Mouse (Mus musculus) forebrain, embryonic 10.5 days (tissue): ENCODE measurements at regions not wholly inside any gene's neighbourhood (a gene's known extent, or its start where the extent isn't known, plus 50 kb on each side); places are given as distances from the start of the nearest gene placed in this dataset. TPM values are rescaled to one million over a fixed set of nuclear protein-coding genes. Genes with fewer than 3 reads are reported as not detected.
"Not testable (repeated sequence)": the region's sequence is repeated elsewhere in the genome, so short reads cannot be mapped to it uniquely, and the experiment has no call there.

Experiments used
- DNase-seq: peaks from one replicate; pipeline ENCODE4 v3.0.0-alpha.2; 2017; ENCODE audit warnings: low spot score; ENCODE audit errors: extremely low spot score
- H3K27ac ChIP-seq: fragments of 300-500 bp; sonication (generic); 2 replicates; pipeline ENCODE4 v1.5.1; 2016; ENCODE audit warnings: mild to moderate bottlenecking
- H3K27me3 ChIP-seq: fragments of 300-500 bp; sonication (generic); 2 replicates; pipeline ENCODE4 v1.6.1; 2016; ENCODE audit warnings: mild to moderate bottlenecking; ENCODE audit not compliant: poor library complexity, severe bottlenecking
- H3K36me3 ChIP-seq: fragments of 300-500 bp; sonication (generic); replicated peaks from 2 replicates; pipeline ENCODE4 v1.6.1; 2016; ENCODE audit warnings: mild to moderate bottlenecking, moderate library complexity
- H3K4me1 ChIP-seq: fragments of 300-500 bp; sonication (generic); 2 replicates; pipeline ENCODE4 v1.6.1; 2016
- H3K4me3 ChIP-seq: fragments of 300-500 bp; sonication (generic); 2 replicates; pipeline ENCODE4 v1.5.1; 2016; ENCODE audit warnings: mild to moderate bottlenecking, moderate library complexity
- H3K9me3 ChIP-seq: fragments of 300-500 bp; sonication (generic); 2 replicates; pipeline ENCODE4 v1.6.1; 2016; ENCODE audit warnings: mild to moderate bottlenecking, moderate library complexity
- WGBS: fragments of 180-500 bp; shearing (Covaris S2); methylation state at CpG from one replicate; pipeline ENCODE4 v1.1.7; 2016; 5-methylcytosine and 5-hydroxymethylcytosine counted together
- microRNA-seq: library from miRNA; unstranded; fragments of <30 nt; microRNA quantifications from one replicate; pipeline ENCODE4, GENCODE M21; 2017

- no peak for DNase-seq
Measured at GRCm38 (mm10) chr12:114609171-114609570, 1065.5 kb downstream of the Adam6a start.

GRCm38 (mm10) chr12:114612108-114612507 is 1068.4 kb downstream of the Adam6a start:
- H3K27me3 ChIP-seq: no peaks in the 10 kb centered on the region
- no peaks in the 10 kb centered on the region for H3K4me1 ChIP-seq
- peaks cover 49% of the 10 kb centered on the region for H3K9me3 ChIP-seq
- H3K4me3 ChIP-seq: no peak overlapping the region
- H3K36me3 ChIP-seq: no peaks in the 10 kb centered on the region
- H3K27ac ChIP-seq: no peak overlapping the region
- WGBS: 75% methylated on average over 2 of the region's 2 CpGs
- no peak for DNase-seq

More at GRCm38 (mm10) chr12:114609171-114609570, 1065.5 kb downstream of the Adam6a start:
- peaks cover 51% of the 10 kb centered on the region for H3K9me3 ChIP-seq
- no peak overlapping the region for H3K27ac ChIP-seq
- H3K36me3 ChIP-seq: no peaks in the 10 kb centered on the region
- H3K4me1 ChIP-seq: no peaks in the 10 kb centered on the region
- H3K4me3 ChIP-seq: no peak overlapping the region
- no peaks in the 10 kb centered on the region for H3K27me3 ChIP-seq

DNA sequence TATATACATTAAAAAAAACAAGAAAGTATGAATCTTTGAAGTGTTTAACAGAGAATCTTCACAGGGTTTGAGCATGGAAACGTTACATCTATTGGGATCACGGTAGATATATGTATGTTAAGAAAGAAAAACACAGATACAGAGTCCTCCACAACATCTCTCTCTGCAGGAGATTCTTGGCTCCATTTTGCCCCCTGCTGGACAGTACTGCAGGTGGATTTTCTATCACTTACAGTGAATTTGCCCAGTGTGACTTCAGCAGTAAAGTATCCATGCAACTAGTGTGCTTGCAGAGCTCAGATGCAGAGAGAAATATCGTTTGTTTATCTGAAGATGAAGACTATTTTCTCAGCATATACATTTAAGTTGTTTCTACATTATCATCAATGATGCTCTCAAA is 1071.5 kb downstream of the Adam6a start:
- no peak for DNase-seq
- Histone ChIP-seq H3K27ac (no peak overlapping the region), H3K36me3 (no peaks in the 10 kb centered on the region), H3K4me1 (no peaks in the 10 kb centered on the region), H3K4me3 (no peak overlapping the region), H3K27me3 (no peaks in the 10 kb centered on the region), H3K9me3 (peaks cover 63% of the 10 kb centered on the region)
- 58% methylated on average over 3 of the region's 3 CpGs for WGBS

DNA sequence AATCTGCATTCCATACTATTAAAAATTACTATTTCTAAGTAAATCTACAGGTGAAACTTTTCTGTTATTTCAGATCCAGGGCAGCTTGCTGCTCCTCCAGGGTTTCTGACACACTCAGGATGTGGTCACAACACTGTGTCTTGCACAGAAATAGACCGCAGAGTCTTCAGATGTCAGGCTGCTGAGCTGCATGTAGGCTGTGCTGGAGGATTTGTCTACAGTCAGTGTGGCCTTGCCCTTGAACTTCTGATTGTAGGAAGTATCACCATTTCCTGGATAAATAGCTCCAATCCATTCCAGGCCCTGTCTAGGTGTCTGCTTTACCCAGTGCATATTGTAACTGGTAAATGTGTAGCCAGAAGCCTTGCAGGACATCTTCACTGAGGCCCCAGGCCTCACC is 1072.0 kb downstream of the Adam6a start:
- Histone ChIP-seq H3K4me1 (no peaks in the 10 kb centered on the region), H3K27ac (no peak overlapping the region), H3K27me3 (no peaks in the 10 kb centered on the region), H3K36me3 (no peaks in the 10 kb centered on the region), H3K9me3 (peaks cover 58% of the 10 kb centered on the region), H3K4me3 (no peak overlapping the region)
- WGBS: 82% methylated on average over 1 of the region's 1 CpGs
- no peak for DNase-seq

DNA sequence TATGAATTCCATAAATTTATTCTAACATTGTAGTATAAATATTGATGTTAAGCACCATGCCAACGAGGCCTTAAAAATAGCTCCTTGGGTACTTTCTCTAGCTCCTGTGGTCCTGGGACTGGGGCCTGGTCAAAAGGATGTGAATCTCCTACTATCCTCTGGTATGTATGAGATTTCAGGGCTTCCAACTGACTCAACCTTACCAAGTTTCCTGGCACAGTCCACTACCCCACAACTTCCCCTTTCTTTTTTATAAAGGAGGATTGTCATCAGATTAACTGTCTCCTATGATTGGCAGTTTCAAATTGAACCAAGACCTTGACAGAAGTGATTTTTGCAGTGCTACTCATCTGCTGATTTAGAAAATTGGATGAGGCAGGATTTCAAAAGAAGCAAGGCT is 1097.4 kb downstream of the Adam6a start:
- Histone ChIP-seq H3K27ac (no peak overlapping the region), H3K9me3 (peaks cover 26% of the 10 kb centered on the region; the same call in 1 of the 2 replicates), H3K36me3 (no peaks in the 10 kb centered on the region), H3K4me1 (no peaks in the 10 kb centered on the region), H3K27me3 (no peaks in the 10 kb centered on the region), H3K4me3 (no peak overlapping the region)
- 78% methylated on average over 1 of the region's 1 CpGs for WGBS
- no peak for DNase-seq

GRCm38 (mm10) chr12:114646372-114646771 is 1102.7 kb downstream of the Adam6a start:
- no peak for DNase-seq
- WGBS: 87% methylated on average over 3 of the region's 3 CpGs
- H3K4me3 ChIP-seq: no peak overlapping the region
- H3K27ac ChIP-seq: no peak overlapping the region
- peaks cover 27% of the 10 kb centered on the region; the same call in 1 of the 2 replicates for H3K9me3 ChIP-seq
- H3K4me1 ChIP-seq: no peaks in the 10 kb centered on the region
- H3K36me3 ChIP-seq: no peaks in the 10 kb centered on the region
- H3K27me3 ChIP-seq: no peaks in the 10 kb centered on the region

DNA sequence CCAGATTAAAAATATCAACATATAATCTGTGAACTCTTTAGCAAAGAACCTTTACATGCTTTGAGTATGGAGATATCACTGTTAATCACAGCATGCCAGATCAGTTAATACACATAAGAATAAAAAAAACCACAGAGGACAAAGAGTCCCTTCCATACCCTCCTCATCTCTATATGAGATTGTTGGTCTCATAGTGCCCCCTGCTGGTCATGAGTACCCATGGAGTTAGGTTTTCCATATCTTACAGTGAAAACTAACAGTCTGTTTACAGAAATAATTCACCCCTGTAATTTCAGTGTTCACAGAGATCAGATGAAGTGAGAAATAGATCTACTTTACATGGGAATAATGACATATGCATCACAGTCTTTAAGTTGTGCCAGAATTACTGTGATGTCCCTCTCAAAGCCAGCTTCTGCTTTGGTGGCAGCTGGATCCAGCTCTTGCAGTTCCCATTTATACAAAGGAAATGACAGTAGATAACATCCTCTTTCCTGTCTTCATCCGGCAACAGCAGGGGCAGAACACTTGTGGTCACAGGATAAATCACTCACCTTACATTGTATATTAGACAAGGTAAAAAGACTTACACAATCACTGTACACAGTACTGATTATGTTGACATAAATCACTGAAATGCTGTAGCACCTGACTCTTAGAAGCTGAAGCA is 1106.9 kb downstream of the Adam6a start:
- not testable (repeated sequence) for H3K27me3 ChIP-seq, DNase-seq, H3K36me3 ChIP-seq, H3K4me3 ChIP-seq, H3K27ac ChIP-seq, H3K4me1 ChIP-seq
- 92% methylated on average over 1 of the region's 1 CpGs for WGBS
- H3K9me3 ChIP-seq: peaks cover 18% of the 10 kb centered on the region; the same call in 1 of the 2 replicates

GRCm38 (mm10) chr12:114657134-114657533 is 1113.4 kb downstream of the Adam6a start:
- H3K4me3 ChIP-seq, H3K36me3 ChIP-seq, H3K27me3 ChIP-seq, H3K4me1 ChIP-seq, DNase-seq, H3K27ac ChIP-seq: not testable (repeated sequence)
- peaks cover 20% of the 10 kb centered on the region for H3K9me3 ChIP-seq
- 97% methylated on average over 2 of the region's 2 CpGs for WGBS

Small RNA genes in the stretch of these regions (microRNA-seq; reads per million reads assigned to microRNA genes)
- gene Mir7094-1: not detected
- gene Mir7094-2: not detected
